In genomic region chr2:152903586-152903985, GRCm38 (mm10) we compare ENCODE assay signal across 16 mouse cellular contexts. TPM values are rescaled to one million over a fixed set of nuclear protein-coding genes. Genes with fewer than 3 reads are reported as not detected.
DNase-seq lines count a peak whose midpoint lies in the region; ATAC-seq and TF ChIP-seq lines count a peak whose summit lies in the region.
"Had no signal": no experiment of that assay in that cellular context is flagged by ENCODE, and none has a peak within 500 bp of the region (broad histone marks: within the 10 kb centered on the region; RNA-seq: fewer than 3 reads in every experiment).

No protein-coding gene starts in this region.

- H3K4me2 ChIP-seq in heart, embryonic 11.5 days = no peak overlapping the region
- H3K4me2 ChIP-seq in liver, postnatal 0 days (ENCODE audit: low read depth, low read length) = no peak overlapping the region
- H3K4me2 ChIP-seq: lung, embryonic 15.5 days had no signal

- H3K27ac ChIP-seq in heart, embryonic 10.5 days = peak overlapping the region; percentile 88; the same call in 1 of the 2 replicates
- H3K27ac ChIP-seq in heart, embryonic 11.5 days (ENCODE audit: low read depth, low read length) = no peak overlapping the region
- no peak overlapping the region for H3K27ac ChIP-seq in midbrain, embryonic 10.5 days (replicated peaks)
- no peak overlapping the region for H3K27ac ChIP-seq in liver, postnatal 0 days (ENCODE audit: low read depth)
- H3K27ac ChIP-seq: lung, embryonic 15.5 days had no signal

- no peak overlapping the region for H3K4me3 ChIP-seq in heart, embryonic 10.5 days
- H3K4me3 ChIP-seq in heart, embryonic 11.5 days (ENCODE audit: low read depth, low read length) = no peak overlapping the region
- H3K4me3 ChIP-seq in C2C12 (ENCODE audit: insufficient read depth, poor library complexity, severe bottlenecking) = no peak overlapping the region
- H3K4me3 ChIP-seq in midbrain, embryonic 10.5 days = no peak overlapping the region
- no peak overlapping the region for H3K4me3 ChIP-seq in liver, postnatal 0 days (ENCODE audit: low read depth, low read length)
- H3K4me3 ChIP-seq: lung, embryonic 15.5 days had no signal

- TF ChIP-seq EP300 in liver, postnatal 0 days (IDR thresholded peaks at IDR 0.05; ENCODE audit: low read depth) = no peak

- no peak for TF ChIP-seq CTCF in C2C12 (IDR thresholded peaks at IDR 0.05; ENCODE audit: control insufficient read depth, insufficient read depth, insufficient read length)
- TF ChIP-seq CTCF in liver, postnatal 0 days (IDR thresholded peaks at IDR 0.05; ENCODE audit: low read depth) = no peak

- H3K79me3 ChIP-seq in C2C12 (ENCODE audit: low read depth) = no peaks in the 10 kb centered on the region

- no peak for DNase-seq in heart, embryonic 10.5 days (ENCODE audit: low spot score)
- peak; percentile 90 for DNase-seq in adrenal gland, adult 2 months
- peak; percentile 73 for DNase-seq in lung, postnatal 36 days
- no peak for DNase-seq in midbrain, embryonic 10.5 days (ENCODE audit: low spot score)
- no peak for DNase-seq in liver, postnatal 0 days
- DNase-seq: layer of hippocampus, postnatal 36 days; right cerebral cortex, adult 18-20 months had no signal

- H3K4me1 ChIP-seq in heart, embryonic 10.5 days = peaks cover 59% of the 10 kb centered on the region
- peaks cover 31% of the 10 kb centered on the region for H3K4me1 ChIP-seq in heart, embryonic 11.5 days (ENCODE audit: control insufficient read depth, insufficient read depth, low read length)
- H3K4me1 ChIP-seq in midbrain, embryonic 10.5 days = peaks cover 45% of the 10 kb centered on the region
- H3K4me1 ChIP-seq in liver, postnatal 0 days (ENCODE audit: insufficient read depth) = no peaks in the 10 kb centered on the region

- no peaks in the 10 kb centered on the region for H3K27me3 ChIP-seq in heart, embryonic 10.5 days (ENCODE audit: insufficient read depth, poor library complexity, severe bottlenecking)
- H3K27me3 ChIP-seq in heart, embryonic 11.5 days (ENCODE audit: control insufficient read depth, insufficient read depth, low read length) = no peaks in the 10 kb centered on the region
- H3K27me3 ChIP-seq in C2C12 (ENCODE audit: control insufficient read depth, insufficient read depth, insufficient read length) = no peaks in the 10 kb centered on the region
- H3K27me3 ChIP-seq in midbrain, embryonic 10.5 days (ENCODE audit: low read depth, poor library complexity, severe bottlenecking) = 0 out of 2 replicates have a peak, but pooled peaks cover 2% of the 10 kb centered on the region
- no peaks in the 10 kb centered on the region for H3K27me3 ChIP-seq in liver, postnatal 0 days (ENCODE audit: insufficient read depth, low read length)
- H3K27me3 ChIP-seq: lung, embryonic 15.5 days had no signal

- peak overlapping the region; percentile 31 for H3ac ChIP-seq in C2C12 (ENCODE audit: control insufficient read depth, insufficient read length, low read depth)

- H3K9ac ChIP-seq in heart, embryonic 11.5 days (ENCODE audit: low read depth, low read length) = no peak overlapping the region
- H3K9ac ChIP-seq in liver, postnatal 0 days (replicated peaks) = no peak overlapping the region
- H3K9ac ChIP-seq: lung, embryonic 15.5 days had no signal

- H3K79me2 ChIP-seq in C2C12 (ENCODE audit: control insufficient read depth, insufficient read depth) = no peaks in the 10 kb centered on the region

- no peak for ATAC-seq in heart, embryonic 11.5 days (replicated peaks; ENCODE audit: insufficient number of reproducible peaks, low FRiP score, low TSS enrichment)
- ATAC-seq in liver, postnatal 0 days = no peak
- ATAC-seq: midbrain, embryonic 16.5 days had no signal

- H3K9me3 ChIP-seq in heart, embryonic 10.5 days = no peaks in the 10 kb centered on the region
- H3K9me3 ChIP-seq in heart, embryonic 11.5 days (replicated peaks; ENCODE audit: control insufficient read depth, low read length) = no peaks in the 10 kb centered on the region
- H3K9me3 ChIP-seq in midbrain, embryonic 10.5 days (replicated peaks) = no peaks in the 10 kb centered on the region
- no peaks in the 10 kb centered on the region for H3K9me3 ChIP-seq in liver, postnatal 0 days (ENCODE audit: low read length)
- H3K9me3 ChIP-seq: lung, embryonic 15.5 days had no signal

- 74% methylated on average over 4 of the region's 4 CpGs for WGBS in heart, embryonic 10.5 days
- 68% methylated on average over 4 of the region's 4 CpGs for whole genome bisulfite sequencing in heart, embryonic 11.5 days (ENCODE audit: insufficient replicate concordance)
- WGBS in midbrain, embryonic 10.5 days = 89% methylated on average over 4 of the region's 4 CpGs
- WGBS in liver, postnatal 0 days (ENCODE audit: insufficient replicate concordance) = 58% methylated on average over 4 of the region's 4 CpGs

- H3K36me3 ChIP-seq in heart, embryonic 10.5 days = peaks cover 7% of the 10 kb centered on the region; the same call in 1 of the 2 replicates
- H3K36me3 ChIP-seq in heart, embryonic 11.5 days (ENCODE audit: control insufficient read depth, insufficient read depth, low read length) = no peaks in the 10 kb centered on the region
- H3K36me3 ChIP-seq in C2C12 (ENCODE audit: control insufficient read depth, insufficient read depth) = peaks cover 3% of the 10 kb centered on the region
- peaks cover 7% of the 10 kb centered on the region; the same call in 1 of the 2 replicates for H3K36me3 ChIP-seq in midbrain, embryonic 10.5 days
- H3K36me3 ChIP-seq in liver, postnatal 0 days (replicated peaks; ENCODE audit: insufficient read depth, low read length) = no peaks in the 10 kb centered on the region
- H3K36me3 ChIP-seq: lung, embryonic 15.5 days had no signal

TF ChIP-seq in C2C12, 6 proteins besides CTCF, POLR2A, EP300 and RAD21:
- peak; percentile 96 for TF ChIP-seq USF1 (IDR thresholded peaks at IDR 0.05; ENCODE audit: low read depth)
- TF ChIP-seq CEBPB (IDR thresholded peaks at IDR 0.05; ENCODE audit: low read depth) = no peak

RNA-seq across cellular contexts. Expression of gene Mylk2, which starts 7.6 kb away (rescaled TPM):
- polyA plus RNA-seq in heart, embryonic 10.5 days (2016; fragmentation: Nextera tagmentation; extraction: Ambion mirVana) = 0.05 and 0.07 TPM in 2 replicates
- polyA plus RNA-seq in heart, embryonic 11.5 days (2014; fragmentation: Nextera tagmentation; extraction: Ambion mirVana) = not detected in 2 replicates
- 3.9 TPM for polyA plus RNA-seq in C2C12 (2012; fragmentation: generic; extraction: Trizol)
- total RNA-seq in adrenal gland, adult 2 months (2021) = not detected
- polyA plus RNA-seq in adrenal gland, adult 2 months (2012; rRNA removed) = not detected in 2 replicates
- polyA plus RNA-seq in midbrain, embryonic 10.5 days (2016; fragmentation: Nextera tagmentation; extraction: Ambion mirVana) = 0.06 and 0.07 TPM in 2 replicates
- 0.25 TPM in 1 of 2 replicates, not detected in the other for polyA plus RNA-seq in liver, postnatal 0 days (2015; fragmentation: Nextera tagmentation; extraction: Ambion mirVana)
- total RNA-seq: layer of hippocampus, postnatal 36 days; neutrophil, adult 5-6 weeks had no signal
- polyA plus RNA-seq: forebrain, embryonic 11.5 days; inflammation-experienced regulatory T-cells, adult 6 months had no signal

RNA-seq across cellular contexts. Expression of gene Foxs1, which starts 29.4 kb away (rescaled TPM):
- polyA plus RNA-seq in heart, embryonic 10.5 days (2016; fragmentation: Nextera tagmentation; extraction: Ambion mirVana) = 0.21 and 0.36 TPM in 2 replicates
- 0.52 and 0.83 TPM in 2 replicates for polyA plus RNA-seq in heart, embryonic 11.5 days (2014; fragmentation: Nextera tagmentation; extraction: Ambion mirVana)
- 55.0 TPM for polyA plus RNA-seq in C2C12 (2012; fragmentation: generic; extraction: Trizol)
- total RNA-seq in adrenal gland, adult 2 months (2021) = 1 to 10 TPM; 3.2 to 3.7 TPM
- 11.1 and 13.1 TPM in 2 replicates for polyA plus RNA-seq in adrenal gland, adult 2 months (2012; rRNA removed)
- polyA plus RNA-seq in midbrain, embryonic 10.5 days (2016; fragmentation: Nextera tagmentation; extraction: Ambion mirVana) = 0.58 and 1.5 TPM in 2 replicates
- 0.50 and 0.74 TPM in 2 replicates for polyA plus RNA-seq in liver, postnatal 0 days (2015; fragmentation: Nextera tagmentation; extraction: Ambion mirVana)
- total RNA-seq: neutrophil, adult 5-6 weeks had no signal
- polyA plus RNA-seq: inflammation-experienced regulatory T-cells, adult 6 months had no signal

RNA-seq across cellular contexts. Expression of gene Dusp15, which starts 47.9 kb away (rescaled TPM):
- 0.04 TPM in 2 replicates for polyA plus RNA-seq in heart, embryonic 10.5 days (2016; fragmentation: Nextera tagmentation; extraction: Ambion mirVana)
- polyA plus RNA-seq in heart, embryonic 11.5 days (2014; fragmentation: Nextera tagmentation; extraction: Ambion mirVana) = 0.07 TPM in 1 of 2 replicates, not detected in the other
- 0.06 TPM for polyA plus RNA-seq in C2C12 (2012; fragmentation: generic; extraction: Trizol)
- total RNA-seq in adrenal gland, adult 2 months (2021) = 1 to 10 TPM; 2.7 to 2.9 TPM
- 0.82 and 1.8 TPM in 2 replicates for polyA plus RNA-seq in adrenal gland, adult 2 months (2012; rRNA removed)
- 0.60 and 1.3 TPM in 2 replicates for polyA plus RNA-seq in midbrain, embryonic 10.5 days (2016; fragmentation: Nextera tagmentation; extraction: Ambion mirVana)
- polyA plus RNA-seq in liver, postnatal 0 days (2015; fragmentation: Nextera tagmentation; extraction: Ambion mirVana) = not detected in 2 replicates
- total RNA-seq: heart, postnatal 36 days; neutrophil, adult 5-6 weeks had no signal
- polyA plus RNA-seq: inflammation-experienced regulatory T-cells, adult 6 months had no signal

RNA-seq across cellular contexts. Expression of gene Tpx2, which starts 55.8 kb away (rescaled TPM):
- 74.7 and 97.0 TPM in 2 replicates for polyA plus RNA-seq in heart, embryonic 10.5 days (2016; fragmentation: Nextera tagmentation; extraction: Ambion mirVana)
- polyA plus RNA-seq in heart, embryonic 11.5 days (2014; fragmentation: Nextera tagmentation; extraction: Ambion mirVana) = 81.0 and 88.3 TPM in 2 replicates
- 54.8 TPM for polyA plus RNA-seq in C2C12 (2012; fragmentation: generic; extraction: Trizol)
- total RNA-seq in adrenal gland, adult 2 months (2021) = 1 to 10 TPM; 2.0 to 4.2 TPM
- polyA plus RNA-seq in adrenal gland, adult 2 months (2012; rRNA removed) = 0.18 and 0.40 TPM in 2 replicates
- 153 TPM in 2 replicates for polyA plus RNA-seq in midbrain, embryonic 10.5 days (2016; fragmentation: Nextera tagmentation; extraction: Ambion mirVana)
- 20.7 and 25.8 TPM in 2 replicates for polyA plus RNA-seq in liver, postnatal 0 days (2015; fragmentation: Nextera tagmentation; extraction: Ambion mirVana)

RNA-seq across cellular contexts. Expression of gene Ttll9, which starts 58.7 kb away (rescaled TPM):
- polyA plus RNA-seq in heart, embryonic 10.5 days (2016; fragmentation: Nextera tagmentation; extraction: Ambion mirVana) = 0.47 and 0.85 TPM in 2 replicates
- 0.76 TPM in 1 of 2 replicates, not detected in the other for polyA plus RNA-seq in heart, embryonic 11.5 days (2014; fragmentation: Nextera tagmentation; extraction: Ambion mirVana)
- 0.16 TPM for polyA plus RNA-seq in C2C12 (2012; fragmentation: generic; extraction: Trizol)
- total RNA-seq in adrenal gland, adult 2 months (2021) = under 1 TPM; 0.40 to 0.90 TPM
- polyA plus RNA-seq in adrenal gland, adult 2 months (2012; rRNA removed) = 0.06 and 0.33 TPM in 2 replicates
- 1.3 and 1.4 TPM in 2 replicates for polyA plus RNA-seq in midbrain, embryonic 10.5 days (2016; fragmentation: Nextera tagmentation; extraction: Ambion mirVana)
- 0.18 and 0.31 TPM in 2 replicates for polyA plus RNA-seq in liver, postnatal 0 days (2015; fragmentation: Nextera tagmentation; extraction: Ambion mirVana)
- total RNA-seq: gastrocnemius, postnatal 36 days; heart, postnatal 36 days; neutrophil, adult 5-6 weeks had no signal

Comparison
In these comparisons a context has a peak if more than half of its experiments do, and no peak if none do; other contexts are left out.
1. DNase-seq: peak in adrenal gland, adult 2 months (single experiment) and lung, postnatal 36 days (single experiment); none in heart, embryonic 10.5 days (single experiment), midbrain, embryonic 10.5 days (single experiment) and liver, postnatal 0 days (single experiment).